Mouse (Mus musculus) thymus, postnatal 14 days (tissue): ENCODE data around the gene Inpp4b.

Experiments
- DNase-seq: peaks from one replicate; pipeline ENCODE4 v3.0.0; 2021

Gene Inpp4b

GRCm38 (mm10) chr8:81483834-81484233, 141.5 kb downstream of the Inpp4b start:
- DNase-seq, result no peak

DNA sequence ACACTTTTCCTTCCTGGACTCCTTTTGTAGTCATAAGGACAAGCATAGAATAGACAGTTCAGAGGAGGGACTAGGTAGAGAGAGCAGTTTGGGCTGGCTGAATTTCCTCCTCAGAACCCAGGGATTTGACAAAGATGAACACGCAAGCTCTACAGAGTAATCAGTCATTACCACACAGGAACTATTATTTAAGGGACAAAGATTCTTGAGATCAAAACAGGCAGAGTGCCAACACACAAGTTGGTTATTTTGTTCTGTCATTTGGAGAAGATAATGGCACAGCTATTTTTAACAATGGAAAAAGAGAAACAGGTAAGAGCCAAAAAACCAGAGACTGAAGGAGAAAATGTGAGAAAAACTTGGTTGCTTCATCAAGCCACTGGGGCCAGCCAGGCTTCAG, 143.3 kb downstream of the Inpp4b start:
- no peak for DNase-seq

DNA sequence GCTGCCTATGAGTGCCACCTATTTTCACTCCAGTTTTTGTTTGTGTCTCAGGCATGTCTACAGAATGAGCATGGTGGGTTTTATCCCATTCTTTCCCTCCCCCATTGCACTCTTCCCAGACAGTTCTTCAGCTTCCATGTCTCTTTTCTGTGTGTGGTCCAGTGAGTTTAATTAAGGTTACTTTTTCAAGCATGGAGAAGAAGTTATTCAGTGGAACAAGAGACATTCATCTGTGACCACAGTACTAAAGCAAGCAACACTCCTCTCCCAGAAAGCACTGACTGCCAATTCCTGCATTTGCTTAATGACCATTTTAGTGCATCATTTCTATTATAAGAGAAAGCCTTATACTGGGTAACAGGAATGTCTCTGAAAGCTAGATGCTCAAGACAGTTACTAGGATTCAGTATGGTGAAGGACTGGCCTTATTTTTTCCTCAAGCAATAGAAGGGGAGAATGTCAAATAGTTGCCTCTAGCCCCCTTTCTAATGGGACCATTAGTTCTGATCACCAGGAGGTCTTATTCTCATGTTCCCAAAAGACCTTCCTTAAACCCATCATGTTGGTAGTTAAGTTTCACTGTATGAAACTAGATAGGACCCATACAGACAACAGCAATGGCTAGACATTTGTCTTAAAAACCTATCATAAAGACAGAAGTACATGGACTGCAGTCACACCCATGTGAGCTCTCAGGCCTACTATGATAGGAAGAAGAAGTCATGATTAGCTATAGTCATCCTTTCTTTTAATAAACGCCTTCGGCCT, 147.7 kb downstream of the Inpp4b start:
- no peak for DNase-seq

- DNase-seq, result no peak
These were observed 148.8 kb downstream of the Inpp4b start for GRCm38 (mm10) chr8:81491097-81491705.

- no peak for DNase-seq
These were observed 149.4 kb downstream of the Inpp4b start for GRCm38 (mm10) chr8:81491706-81492204.

DNA sequence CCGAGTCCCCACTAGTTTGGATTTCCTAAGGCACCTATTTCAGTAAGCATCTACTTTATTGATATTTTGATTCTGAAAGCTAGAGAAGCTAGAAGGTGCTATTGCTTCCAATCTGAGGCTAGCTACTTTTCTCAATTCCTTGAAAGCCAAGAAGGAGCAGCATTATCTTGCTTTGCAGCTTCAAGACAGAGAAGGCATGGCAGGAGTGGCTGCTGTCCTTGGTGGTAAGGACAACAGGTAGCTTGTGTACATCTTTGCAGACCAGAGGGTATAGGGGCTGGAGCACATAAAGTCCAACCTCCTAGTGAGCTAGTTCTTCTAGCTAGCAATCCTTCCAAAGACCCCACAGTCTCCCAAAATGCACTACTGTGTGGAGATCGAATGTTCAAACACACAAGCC, 152.5 kb downstream of the Inpp4b start:
- DNase-seq, result no peak

GRCm38 (mm10) chr8:81497646-81498045, 155.3 kb downstream of the Inpp4b start:
- DNase-seq, result no peak

GRCm38 (mm10) chr8:81502216-81502615, 159.9 kb downstream of the Inpp4b start:
- no peak for DNase-seq

DNA sequence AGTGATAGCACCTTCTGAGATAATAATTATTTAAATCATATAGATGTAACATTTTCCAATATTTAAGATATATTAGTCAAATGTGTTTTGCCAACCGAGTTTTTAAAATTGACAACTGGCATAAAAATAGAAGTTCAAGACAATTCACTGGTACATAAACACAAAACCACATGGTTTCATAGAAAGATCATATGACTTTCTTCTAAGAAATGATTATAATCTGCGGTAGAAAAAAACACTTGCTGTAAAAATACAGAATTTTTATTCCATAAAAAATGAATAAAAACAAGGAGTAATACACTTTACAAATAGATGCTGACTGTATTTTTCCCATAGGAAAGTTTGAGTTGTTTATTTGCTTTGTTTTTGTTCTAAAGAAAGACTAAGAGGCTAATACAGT, 160.6 kb downstream of the Inpp4b start:
- no peak for DNase-seq

GRCm38 (mm10) chr8:81512826-81513225, 170.5 kb downstream of the Inpp4b start:
- no peak for DNase-seq

DNA sequence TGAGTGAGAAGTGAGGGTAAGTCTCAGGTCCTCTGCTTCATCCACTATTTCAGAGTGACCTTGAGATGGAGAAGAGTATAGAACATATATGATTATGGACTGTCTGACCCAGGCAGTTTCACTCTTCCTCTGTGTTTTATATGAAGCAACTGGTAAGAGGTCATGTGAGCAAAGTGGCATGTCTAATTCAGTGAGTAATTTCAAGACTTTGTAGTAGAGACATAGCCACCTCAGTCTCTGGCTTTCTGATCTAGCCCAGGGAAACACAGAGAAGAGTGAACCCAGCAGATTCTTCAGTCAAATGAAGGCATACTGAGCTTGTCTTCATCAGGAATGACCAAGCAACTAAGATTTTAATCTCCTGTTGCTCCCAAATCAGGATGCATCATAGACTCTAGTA, 172.1 kb downstream of the Inpp4b start:
- no peak for DNase-seq

- DNase-seq, result no peak
These were observed 179.7 kb downstream of the Inpp4b start for GRCm38 (mm10) chr8:81522085-81522484.

GRCm38 (mm10) chr8:81524561-81524960, 182.2 kb downstream of the Inpp4b start:
- no peak for DNase-seq

- DNase-seq, result no peak
These were observed 185.3 kb downstream of the Inpp4b start for GRCm38 (mm10) chr8:81527661-81528060.

- no peak for DNase-seq
These were observed 196.0 kb downstream of the Inpp4b start for GRCm38 (mm10) chr8:81538310-81538709.

GRCm38 (mm10) chr8:81558550-81558949, 216.2 kb downstream of the Inpp4b start:
- DNase-seq, result no peak

DNA sequence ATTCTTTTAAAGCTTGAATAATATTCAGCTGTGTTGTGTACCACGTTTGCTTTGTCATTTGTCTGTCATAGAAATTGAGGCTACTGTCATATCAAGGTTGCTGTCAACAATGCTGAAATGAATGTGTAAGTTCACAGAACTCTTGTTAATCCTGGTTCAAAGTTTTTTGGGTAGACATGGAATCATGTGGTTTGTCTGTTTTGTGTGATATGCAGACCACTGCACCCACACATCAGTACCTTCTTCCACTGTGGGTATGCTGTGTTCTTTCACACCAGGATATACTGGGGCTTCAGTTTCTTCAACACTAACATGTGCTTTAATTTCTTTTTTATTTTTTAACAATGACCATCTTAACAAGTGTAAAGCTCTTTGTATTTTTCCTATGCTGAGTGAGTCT, 220.0 kb downstream of the Inpp4b start:
- no peak for DNase-seq

DNA sequence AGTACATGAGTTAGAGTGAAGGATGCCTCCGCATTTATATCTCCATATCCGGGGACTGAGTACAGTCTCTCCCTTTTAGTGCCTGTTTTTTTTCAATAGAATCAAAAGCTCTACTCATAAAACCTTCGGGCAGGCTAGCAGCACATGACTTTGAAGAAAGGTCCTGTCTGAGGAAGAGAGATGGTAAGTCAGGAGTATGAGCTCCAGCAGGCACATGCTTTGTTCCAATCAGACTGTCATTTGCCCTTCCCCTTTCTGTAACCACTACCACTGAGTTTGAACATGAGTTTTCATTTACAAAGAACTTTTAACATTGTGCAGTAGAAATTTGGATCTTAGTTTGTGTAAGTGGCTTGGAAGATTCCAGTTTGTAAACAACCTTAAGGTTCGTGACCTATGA, 223.1 kb downstream of the Inpp4b start:
- no peak for DNase-seq

GRCm38 (mm10) chr8:81572319-81573104, 230.2 kb downstream of the Inpp4b start:
- DNase-seq, result no peak

- no peak for DNase-seq
These were observed 233.0 kb downstream of the Inpp4b start for GRCm38 (mm10) chr8:81575268-81575917.

- no peak for DNase-seq
These were observed 236.6 kb downstream of the Inpp4b start for GRCm38 (mm10) chr8:81578951-81579350.

DNA sequence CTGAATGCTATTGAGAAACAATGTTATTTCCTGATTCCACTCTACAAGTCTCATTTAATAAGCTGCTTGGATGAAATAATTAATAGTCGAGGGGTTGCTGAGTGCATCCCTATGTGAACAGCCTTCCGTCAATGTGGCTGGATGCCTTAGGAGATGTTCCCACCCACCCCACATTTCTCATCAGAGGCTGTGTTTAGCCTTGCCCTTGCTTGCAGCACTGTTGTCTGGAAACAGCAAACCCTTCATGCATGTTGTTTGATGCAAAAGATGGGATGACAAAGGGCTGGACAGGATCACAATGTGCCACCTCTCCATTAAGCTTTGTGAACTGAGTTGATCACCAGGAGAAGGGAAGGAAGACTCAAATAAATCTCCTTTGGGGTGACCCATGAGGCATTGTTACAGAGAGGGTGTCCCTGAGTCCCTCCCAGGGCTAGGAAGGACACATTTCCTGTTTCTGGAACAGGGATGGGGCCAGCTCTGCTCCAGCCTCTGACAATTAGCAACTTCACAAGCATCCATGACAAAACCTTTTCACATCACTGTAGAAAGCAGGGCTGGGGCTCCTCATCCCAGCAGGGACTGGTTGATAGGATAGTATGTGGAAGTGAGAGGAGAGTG, 239.6 kb downstream of the Inpp4b start:
- no peak for DNase-seq

DNA sequence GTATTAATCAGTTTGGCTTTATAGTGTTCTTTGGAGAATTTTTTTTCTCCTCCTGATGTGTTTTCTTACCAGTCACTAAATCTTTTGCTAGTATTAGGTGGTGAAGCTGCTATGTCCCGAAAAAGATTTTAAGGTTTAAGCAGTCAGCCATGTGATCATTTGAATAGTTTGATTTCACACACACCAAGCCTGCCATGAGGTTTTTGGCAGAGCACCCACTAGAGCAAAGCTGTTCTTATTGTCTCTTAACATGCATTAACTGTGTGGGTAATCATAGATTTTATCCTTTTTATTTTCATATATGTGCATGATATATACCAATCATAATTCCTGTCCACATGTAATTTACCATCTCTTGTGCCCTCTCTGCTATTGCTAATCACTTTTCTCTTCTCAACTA, 240.6 kb downstream of the Inpp4b start:
- DNase-seq, result no peak
